Mouse (Mus musculus) neural tube, postnatal 0 days (tissue): ENCODE data around the gene Hdgfl2. TPM values are rescaled to one million over a fixed set of nuclear protein-coding genes. Genes with fewer than 3 reads are reported as not detected.

Source experiments
- polyA plus RNA-seq: library from polyadenylated mRNA; unstranded; fragments of >200 nt; fragmentation: Nextera tagmentation; extraction: Ambion mirVana; gene quantifications from 2 replicates; pipeline ENCODE4 v1.2.1, GENCODE M21; 2015

Hdgfl2 gene
- polyA plus RNA-seq = 97.5 and 111 TPM in 2 replicates

DNA sequence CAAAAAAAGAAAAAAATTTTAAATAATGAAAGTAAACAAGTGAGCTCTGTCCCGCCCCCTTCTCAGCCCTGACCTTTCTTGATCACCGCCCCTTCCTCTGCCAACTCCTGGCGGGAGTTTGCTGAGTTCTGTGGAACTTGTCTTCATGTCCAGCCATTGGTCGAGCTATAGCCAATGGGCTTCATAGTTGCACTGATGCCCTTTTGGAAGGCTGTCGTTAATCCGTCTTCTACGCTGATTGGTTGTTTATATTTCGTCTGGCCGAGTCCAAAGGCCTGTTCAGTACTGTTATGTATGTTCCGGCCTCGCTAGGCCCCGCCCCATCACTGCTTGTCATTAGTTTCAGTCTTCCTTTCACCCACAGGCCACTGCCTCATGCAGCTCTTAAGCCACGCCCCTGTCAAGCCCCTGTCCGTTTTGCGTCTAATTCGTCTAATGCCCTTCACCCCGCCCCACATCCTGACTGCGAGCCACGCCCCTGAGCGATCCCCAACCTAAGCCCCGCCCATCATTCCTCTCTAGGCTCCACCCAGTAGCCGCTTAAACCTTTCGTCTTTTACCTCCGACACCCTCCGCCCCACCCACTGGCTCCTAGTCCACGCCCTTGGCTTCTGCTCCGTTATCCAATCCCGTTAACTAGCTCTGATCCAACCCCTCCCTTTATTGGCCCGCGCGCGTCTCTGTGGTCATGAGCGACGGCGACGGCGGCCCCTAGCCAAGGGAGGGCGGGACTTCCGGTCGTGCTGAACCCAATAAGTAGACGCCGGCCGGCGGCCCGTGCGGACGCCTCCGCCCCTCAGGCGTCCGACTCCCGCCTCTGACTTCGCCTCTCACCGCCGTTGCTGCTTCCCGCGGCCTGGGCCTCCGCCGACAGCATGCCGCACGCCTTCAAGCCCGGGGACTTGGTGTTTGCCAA, at the start of gene Hdgfl2:
Hdgfl2 (plus strand) TSS at position 755 of the 916 bp plus-strand sequence.

DNA sequence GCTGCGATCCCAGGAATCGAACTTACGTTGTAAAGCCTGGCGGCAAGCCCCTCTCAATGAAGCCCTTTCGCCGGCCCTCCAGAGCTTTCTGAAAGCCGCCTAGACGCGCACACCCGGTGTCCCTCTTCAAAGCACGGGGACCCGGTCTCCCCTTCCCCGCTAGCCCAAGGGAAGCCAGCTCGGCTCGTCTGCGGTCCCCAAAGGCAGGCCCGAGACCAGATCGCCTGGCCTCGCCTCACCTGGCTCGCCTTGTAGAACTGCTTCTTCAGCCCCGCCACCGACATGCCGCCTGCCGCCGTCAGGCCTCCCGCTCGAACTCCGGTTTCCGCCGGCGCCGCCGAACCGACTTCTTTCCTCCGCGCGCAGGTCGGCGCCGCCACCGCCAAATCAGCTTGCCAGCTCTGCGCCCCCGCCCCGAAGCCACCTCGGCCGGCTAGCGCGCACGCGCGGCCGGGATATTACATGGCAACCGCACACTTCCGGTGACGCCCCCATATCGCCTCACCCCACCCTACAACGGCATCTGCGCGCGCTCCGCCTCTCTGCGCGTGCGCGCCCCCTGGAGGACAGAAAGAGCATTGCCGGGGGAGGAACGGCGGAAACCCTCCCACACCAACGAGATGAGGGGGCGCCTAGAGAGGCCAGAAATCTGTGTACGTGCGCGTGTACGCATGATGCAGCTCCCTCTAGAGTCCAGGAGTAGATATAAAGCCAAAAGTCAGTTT, 43.1 kb upstream of the Hdgfl2 start, which contains the start of gene Sh3gl1:
Sh3gl1 (minus strand) TSS at position 460 of the 725 bp plus-strand sequence.

DNA sequence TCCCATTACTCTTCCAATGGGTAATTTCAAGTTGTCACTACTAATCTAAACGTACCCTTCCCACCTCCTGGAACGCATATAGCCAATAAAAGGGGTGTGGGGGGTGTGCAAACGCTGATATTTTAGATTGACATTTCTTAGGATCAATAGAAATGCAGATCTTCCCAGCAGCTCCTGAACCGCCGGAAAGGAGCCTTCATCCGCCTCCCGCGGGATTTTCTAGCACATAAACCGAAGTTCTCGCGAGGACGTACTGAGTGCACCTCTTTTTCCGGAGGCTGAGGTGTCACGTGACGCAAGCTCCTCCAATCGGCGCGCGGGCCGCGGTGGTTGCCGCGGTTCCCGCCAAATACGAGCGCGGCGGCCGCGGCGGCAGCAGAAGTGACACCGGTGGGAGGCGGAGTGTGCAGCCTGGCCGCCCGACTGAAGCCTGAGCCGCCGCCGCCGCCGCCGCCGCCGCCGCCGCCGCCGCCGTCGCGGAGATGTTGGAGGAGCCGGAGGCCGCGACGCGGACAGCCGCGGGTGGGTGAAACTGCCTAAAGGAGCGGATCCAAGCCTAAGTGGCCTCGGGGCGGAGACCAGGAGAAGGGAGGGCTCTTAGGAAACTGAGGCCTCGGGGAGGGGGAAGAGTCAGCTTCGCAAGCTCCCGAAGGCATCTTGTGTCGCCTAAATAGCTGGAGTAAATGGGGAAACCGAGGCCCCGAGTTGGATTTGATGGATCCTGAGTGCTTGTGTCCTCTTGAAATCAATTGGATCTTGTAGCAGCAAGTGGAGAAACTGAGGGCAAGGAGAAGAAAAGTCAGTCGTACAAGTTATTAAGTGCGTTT, 39.2 kb upstream of the Hdgfl2 start, which contains the start of gene Chaf1a:
Chaf1a (plus strand) TSS at position 410 of the 827 bp plus-strand sequence.

DNA sequence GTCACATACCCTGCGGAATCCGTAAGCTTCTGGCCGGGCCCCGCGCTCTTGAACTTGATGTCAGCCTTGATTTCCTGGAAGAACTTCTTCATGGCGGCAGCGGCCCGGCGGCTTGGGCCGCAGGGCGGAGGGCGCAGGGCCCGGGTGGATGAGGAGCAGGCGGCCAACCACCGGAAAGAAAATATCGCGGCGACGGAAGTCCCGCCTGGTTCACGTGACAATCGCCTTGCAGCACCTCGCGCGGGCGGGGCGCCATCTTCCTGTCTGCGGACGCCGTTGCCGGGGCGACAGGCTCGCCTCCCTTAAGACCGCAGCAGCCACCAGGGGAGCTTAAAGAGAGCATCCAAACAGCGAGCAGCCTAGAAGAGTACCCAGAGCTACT, 4.6 kb upstream of the Hdgfl2 start, which contains the start of gene Ubxn6:
Ubxn6 (minus strand) TSS at position 202 of the 382 bp plus-strand sequence.

DNA sequence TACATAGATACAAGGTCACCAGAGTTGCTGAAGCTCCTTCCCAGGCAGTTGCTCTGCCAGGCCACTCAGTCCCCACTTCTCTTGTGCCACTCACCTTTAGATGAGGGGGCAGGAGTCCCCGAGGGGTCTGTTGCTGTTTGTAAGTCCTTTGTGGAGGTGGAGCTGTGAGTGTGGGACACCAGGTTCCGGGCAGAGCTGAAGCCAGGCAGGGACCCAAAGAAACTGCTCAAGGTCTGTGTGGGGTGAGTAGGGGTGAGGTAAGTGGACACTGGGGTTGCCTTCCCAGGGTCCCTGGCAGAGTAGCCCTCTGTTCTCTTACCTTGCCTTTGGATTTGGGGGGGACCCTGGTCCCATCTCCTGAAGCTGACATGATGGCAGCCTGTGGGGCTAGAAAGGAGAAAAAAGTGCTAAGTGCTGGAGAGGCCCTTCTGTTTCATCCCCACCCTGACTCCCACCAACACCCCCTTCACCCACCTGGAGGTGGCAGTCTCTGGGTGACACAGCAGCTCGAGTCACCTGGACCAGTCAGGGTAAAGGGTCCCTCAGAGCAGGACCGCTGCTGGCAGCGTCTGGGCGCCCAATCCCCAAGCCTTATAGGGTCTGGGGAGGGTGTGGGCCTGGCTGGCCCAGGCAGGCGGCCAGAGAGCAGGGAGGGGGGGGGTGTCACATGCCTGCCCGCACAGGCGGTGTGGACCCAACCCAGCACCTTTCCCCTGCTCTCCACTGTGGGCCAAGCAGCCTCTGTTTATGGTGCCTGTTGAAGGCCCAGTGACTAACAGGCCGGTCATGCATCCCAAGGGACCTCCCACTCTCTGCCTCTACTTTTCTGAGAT, 30.0 kb downstream of the Hdgfl2 start, which contains the start of gene Plin4:
Plin4 (minus strand) TSS at position 585 of the 833 bp plus-strand sequence.

DNA sequence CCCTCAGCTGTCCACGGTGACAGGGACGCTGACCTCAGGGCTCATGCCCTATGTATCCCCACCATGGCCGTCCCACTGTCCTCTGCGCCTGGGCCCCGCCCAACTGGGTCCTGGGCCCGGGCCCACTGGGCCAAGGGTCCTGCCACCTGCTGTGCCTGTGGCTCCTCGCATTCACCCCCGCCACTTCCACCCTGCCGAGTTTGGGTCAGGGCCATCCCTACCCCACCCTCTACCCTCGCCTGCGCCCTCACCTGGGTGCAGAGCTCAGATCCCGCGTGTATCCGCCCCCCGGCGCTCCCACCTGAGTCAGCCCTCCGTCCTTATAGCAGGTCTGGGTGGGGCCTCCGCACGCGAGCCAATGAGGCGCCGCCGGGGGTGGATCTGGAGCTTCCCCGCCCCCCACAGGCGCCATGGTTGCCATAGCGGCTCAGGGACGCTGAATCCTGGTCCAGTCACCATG, 37.8 kb downstream of the Hdgfl2 start, which contains the start of gene Plin5:
Plin5 (minus strand) TSS at position 346 of the 460 bp plus-strand sequence.

DNA sequence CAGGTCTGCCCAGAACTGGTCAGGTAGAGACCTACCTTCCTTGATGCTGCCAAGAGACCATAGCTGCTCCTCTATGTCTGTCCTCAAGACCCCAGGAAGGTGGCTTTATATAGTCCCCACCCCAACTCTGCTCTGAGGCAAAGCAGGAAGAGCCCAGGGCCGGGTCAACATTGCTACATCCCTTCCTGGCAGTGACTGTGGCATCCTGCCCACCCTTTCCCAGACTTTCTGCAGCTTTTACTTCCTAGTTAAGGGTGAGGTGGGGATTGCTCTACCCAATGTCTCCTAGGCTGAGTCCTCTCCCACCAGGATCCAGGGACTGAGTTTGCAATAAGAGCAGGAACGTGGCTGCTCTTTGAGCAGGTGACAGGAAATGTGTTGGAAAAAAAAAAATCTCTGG, 42.4 kb downstream of the Hdgfl2 start, which contains the start of gene Lrg1:
Lrg1 (minus strand) TSS at position 176 of the 400 bp plus-strand sequence.

DNA sequence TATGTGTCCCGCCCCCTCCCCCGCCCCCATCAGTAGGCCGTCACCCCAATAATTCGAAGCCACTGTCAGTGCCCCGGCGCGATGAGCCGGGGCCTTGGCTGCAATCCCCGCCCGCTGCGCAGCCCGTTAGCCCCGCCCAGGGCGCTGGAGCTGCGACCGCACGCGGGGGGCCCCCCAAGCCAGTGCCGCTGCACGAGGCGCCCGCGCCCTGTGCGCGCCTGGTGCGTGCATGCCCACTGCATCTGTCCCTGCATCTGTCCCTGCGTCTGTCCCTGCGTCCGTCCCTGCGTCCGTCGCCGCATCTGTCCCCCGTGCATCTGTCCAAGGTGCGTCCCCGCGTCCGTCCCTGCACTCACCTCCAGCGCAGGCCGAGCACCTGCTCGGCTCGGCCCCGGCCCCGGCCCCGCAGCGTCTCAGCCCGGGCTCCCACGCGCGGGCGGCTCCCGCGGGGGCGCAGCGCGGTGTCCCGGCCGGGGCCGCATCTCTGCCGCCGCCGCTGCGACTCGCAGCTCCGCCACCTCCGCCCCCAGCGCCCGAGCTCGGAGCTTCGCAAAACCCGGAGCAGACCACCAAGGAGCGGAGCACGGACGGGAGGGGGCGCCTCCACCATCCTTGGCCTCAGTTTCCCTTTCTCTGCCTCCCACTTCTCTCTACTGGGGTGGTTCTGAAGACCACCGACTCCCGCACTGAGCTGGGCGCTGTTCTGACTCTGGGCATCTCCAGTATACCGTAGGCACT, 60.6 kb downstream of the Hdgfl2 start, which contains the start of gene Sema6b:
Sema6b (minus strand) TSS at position 486 of the 738 bp plus-strand sequence.

Other genes starting within 250 kb of the Hdgfl2 start
- 8.3 and 8.4 TPM in 2 replicates for gene Zfp119a, start 200.7 kb upstream of the Hdgfl2 start, polyA plus RNA-seq
- gene Zfp959, start 187.5 kb upstream of the Hdgfl2 start, polyA plus RNA-seq = 11.0 and 13.5 TPM in 2 replicates
- gene Zfp119b, start 130.1 kb upstream of the Hdgfl2 start, polyA plus RNA-seq = 7.6 and 7.7 TPM in 2 replicates
- 8.1 and 8.7 TPM in 2 replicates for gene Ebi3, start 127.0 kb upstream of the Hdgfl2 start, polyA plus RNA-seq
- 16.2 and 16.8 TPM in 2 replicates for gene Yju2, start 120.5 kb upstream of the Hdgfl2 start, polyA plus RNA-seq
- 154 and 192 TPM in 2 replicates for gene Shd, start 109.2 kb upstream of the Hdgfl2 start, polyA plus RNA-seq
- gene Fsd1, start 93.1 kb upstream of the Hdgfl2 start, polyA plus RNA-seq = 184 and 209 TPM in 2 replicates
- 3.7 and 5.4 TPM in 2 replicates for gene Stap2, start 74.0 kb upstream of the Hdgfl2 start, polyA plus RNA-seq
- 109 and 145 TPM in 2 replicates for gene Mpnd, start 73.9 kb upstream of the Hdgfl2 start, polyA plus RNA-seq
- 80.6 and 84.8 TPM in 2 replicates for gene Sh3gl1, start 43.0 kb upstream of the Hdgfl2 start, polyA plus RNA-seq
- gene Chaf1a, start 39.2 kb upstream of the Hdgfl2 start, polyA plus RNA-seq = 2.8 and 3.3 TPM in 2 replicates
- 64.8 and 72.3 TPM in 2 replicates for gene Ubxn6, start 4.6 kb upstream of the Hdgfl2 start, polyA plus RNA-seq
- gene Plin4, start 30.2 kb downstream of the Hdgfl2 start, polyA plus RNA-seq = 0.09 and 0.15 TPM in 2 replicates
- 3.1 and 3.5 TPM in 2 replicates for gene Plin5, start 38.0 kb downstream of the Hdgfl2 start, polyA plus RNA-seq
- 0.37 and 1.8 TPM in 2 replicates for gene Lrg1, start 42.4 kb downstream of the Hdgfl2 start, polyA plus RNA-seq
- 17.3 and 18.0 TPM in 2 replicates for gene Sema6b, start 60.7 kb downstream of the Hdgfl2 start, polyA plus RNA-seq
- gene Tnfaip8l1, start 82.8 kb downstream of the Hdgfl2 start, polyA plus RNA-seq = 7.9 and 9.2 TPM in 2 replicates
- gene Mydgf, start 104.3 kb downstream of the Hdgfl2 start, polyA plus RNA-seq = 92.3 and 100 TPM in 2 replicates
- gene Dpp9, start 139.3 kb downstream of the Hdgfl2 start, polyA plus RNA-seq = 18.7 and 21.4 TPM in 2 replicates
- gene Fem1a, start 177.2 kb downstream of the Hdgfl2 start, polyA plus RNA-seq = 14.0 and 16.3 TPM in 2 replicates
- 1.3 and 1.8 TPM in 2 replicates for gene Ticam1, start 197.2 kb downstream of the Hdgfl2 start, polyA plus RNA-seq
- gene Plin3, start 213.2 kb downstream of the Hdgfl2 start, polyA plus RNA-seq = 16.5 and 18.8 TPM in 2 replicates
- gene Arrdc5, start 220.7 kb downstream of the Hdgfl2 start, polyA plus RNA-seq = not detected in 2 replicates
- gene Uhrf1, start 223.7 kb downstream of the Hdgfl2 start, polyA plus RNA-seq = 6.1 and 7.9 TPM in 2 replicates
- 37.5 and 43.7 TPM in 2 replicates for gene Kdm4b, start 246.4 kb downstream of the Hdgfl2 start, polyA plus RNA-seq